Mouse (Mus musculus) adrenal gland, adult 2 months (tissue): Measurements from ENCODE around the gene Igdcc4. TPM values are rescaled to one million over a fixed set of nuclear protein-coding genes. Genes with fewer than 3 reads are reported as not detected.

Experiments used
- polyA plus RNA-seq: library from polyadenylated mRNA; depleted of rRNA; stranded (reverse); fragments of >200 nt; gene quantifications from 2 replicates; pipeline ENCODE4 v1.2.3, GENCODE M21; 2012; rRNA removed
- total RNA-seq, 2 experiments: library from RNA; stranded (reverse); gene quantifications; 2 replicates each; pipeline ENCODE4 v1.2.3; 2021

Igdcc4 gene
- total and polyA plus RNA-seq, 3 experiments, result 22.5 to 38.9 (median 33.7) TPM

Other genes with a start within 250 kb of the Igdcc4 start
- not detected for gene Slc24a1, start 149.9 kb upstream of the Igdcc4 start, total RNA-seq
- gene Slc24a1, start 149.9 kb upstream of the Igdcc4 start, polyA plus RNA-seq, result not detected in 2 replicates
- gene Ints14, start 140.6 kb upstream of the Igdcc4 start, total RNA-seq, result 10 to 100 TPM; 25.5 to 27.6 TPM
- gene Ints14, start 140.6 kb upstream of the Igdcc4 start, polyA plus RNA-seq, result 7.5 and 9.9 TPM in 2 replicates
- gene Hacd3, start 79.8 kb upstream of the Igdcc4 start, total RNA-seq, result 100 to 1,000 TPM; 255 to 306 TPM
- gene Hacd3, start 79.8 kb upstream of the Igdcc4 start, polyA plus RNA-seq, result 177 and 180 TPM in 2 replicates
- gene Dpp8, start 69.1 kb upstream of the Igdcc4 start, total RNA-seq, result 10 to 100 TPM; 85.8 to 89.5 TPM
- 26.4 and 39.7 TPM in 2 replicates for gene Dpp8, start 69.1 kb upstream of the Igdcc4 start, polyA plus RNA-seq
- 1 to 10 TPM; 1.1 to 1.4 TPM for gene Igdcc3, start 39.7 kb downstream of the Igdcc4 start, total RNA-seq
- 2.6 and 4.8 TPM in 2 replicates for gene Igdcc3, start 39.7 kb downstream of the Igdcc4 start, polyA plus RNA-seq
- 10 to 100 TPM; 13.5 to 22.3 TPM for gene Parp16, start 93.9 kb downstream of the Igdcc4 start, total RNA-seq
- 41.9 and 49.8 TPM in 2 replicates for gene Parp16, start 93.9 kb downstream of the Igdcc4 start, polyA plus RNA-seq
- 1 to 10 TPM; 4.6 to 8.5 TPM for gene Cilp, start 163.7 kb downstream of the Igdcc4 start, total RNA-seq
- 2.3 and 3.7 TPM in 2 replicates for gene Cilp, start 163.7 kb downstream of the Igdcc4 start, polyA plus RNA-seq
- 10 to 100 TPM; 56.3 to 75.6 TPM for gene Clpx, start 192.8 kb downstream of the Igdcc4 start, total RNA-seq
- gene Clpx, start 192.8 kb downstream of the Igdcc4 start, polyA plus RNA-seq, result 20.2 and 26.2 TPM in 2 replicates
- gene Pdcd7, start 244.6 kb downstream of the Igdcc4 start, total RNA-seq, result 10 to 100 TPM; 14.2 to 16.8 TPM
- gene Pdcd7, start 244.6 kb downstream of the Igdcc4 start, polyA plus RNA-seq, result 22.7 and 31.9 TPM in 2 replicates